Mouse (Mus musculus): Measurements from ENCODE around the gene Tmem223. TPM values are rescaled to one million over a fixed set of nuclear protein-coding genes. Genes with fewer than 3 reads are reported as not detected.
A peak's percentile ranks its signal among the peaks of the same experiment; 100 is the strongest.

The Tmem223 gene
- polyA plus RNA-seq, 1 experiment from 2014 or later = 161 TPM

GRCm38 (mm10) chr19:8786008-8786781 is 15.4 kb downstream of the Tmem223 start, which contains the start of gene Taf6l:
Taf6l (minus strand) TSS chr19:8786417.
- Histone ChIP-seq H3K4me3 (replicated peaks) (peak within 1 kb of the TSS; percentile 75), H3K9ac (peak within 1 kb of the TSS; percentile 61; the same call in 1 of the 2 replicates), H3K9me3 (no peaks in the 10 kb centered on the region), H3K4me1 (no peaks in the 10 kb centered on the region), H3K36me3 (0 out of 2 replicates have a peak, but pooled peaks cover 9% of the 10 kb centered on the region), H3K27me3 (replicated peaks) (no peaks in the 10 kb centered on the region), H3K4me2 (peak within 1 kb of the TSS; percentile 70), H3K27ac (peak within 1 kb of the TSS; percentile 87)
- peak; percentile 99 for ATAC-seq (ENCODE audit: insufficient read depth, low FRiP score, low read depth)
- WGBS = under 1% methylated on average over 32 of the region's 32 CpGs

- 26% methylated on average over 3 of the region's 3 CpGs for WGBS
- Histone ChIP-seq H3K4me1 (no peaks in the 10 kb centered on the region), H3K27me3 (replicated peaks) (no peaks in the 10 kb centered on the region), H3K9me3 (no peaks in the 10 kb centered on the region), H3K36me3 (peaks cover 14% of the 10 kb centered on the region), H3K27ac (no peak overlapping the region), H3K9ac (no peak overlapping the region), H3K4me2 (no peak overlapping the region), H3K4me3 (replicated peaks) (no peak overlapping the region)
- no peak for ATAC-seq (ENCODE audit: insufficient read depth, low FRiP score, low read depth)
These were observed 17.7 kb downstream of the Tmem223 start for GRCm38 (mm10) chr19:8788521-8788920.

- H3K27me3 ChIP-seq (replicated peaks) = no peaks in the 10 kb centered on the region
- H3K4me1 ChIP-seq = no peaks in the 10 kb centered on the region
- H3K27ac ChIP-seq = no peak overlapping the region
- ATAC-seq (ENCODE audit: insufficient read depth, low FRiP score, low read depth) = no peak
- no peak overlapping the region for H3K9ac ChIP-seq
- no peaks in the 10 kb centered on the region for H3K9me3 ChIP-seq
- peaks cover 19% of the 10 kb centered on the region for H3K36me3 ChIP-seq
- no peak overlapping the region for H3K4me2 ChIP-seq
- H3K4me3 ChIP-seq (replicated peaks) = no peak overlapping the region
- 25% methylated on average over 1 of the region's 1 CpGs for WGBS
These were observed 18.4 kb downstream of the Tmem223 start for GRCm38 (mm10) chr19:8789171-8789570.

GRCm38 (mm10) chr19:8790171-8790570 is 19.4 kb downstream of the Tmem223 start:
- H3K9me3 ChIP-seq = no peaks in the 10 kb centered on the region
- no peak overlapping the region for H3K27ac ChIP-seq
- WGBS = 82% methylated on average over 7 of the region's 7 CpGs
- H3K4me3 ChIP-seq (replicated peaks) = no peak overlapping the region
- no peaks in the 10 kb centered on the region for H3K4me1 ChIP-seq
- no peaks in the 10 kb centered on the region for H3K27me3 ChIP-seq (replicated peaks)
- no peak for ATAC-seq (ENCODE audit: insufficient read depth, low FRiP score, low read depth)
- peaks cover 28% of the 10 kb centered on the region for H3K36me3 ChIP-seq
- no peak overlapping the region for H3K9ac ChIP-seq
- H3K4me2 ChIP-seq = no peak overlapping the region

- peak within 1 kb of the TSS; percentile 66 for H3K4me2 ChIP-seq
- H3K4me1 ChIP-seq = peaks cover 15% of the 10 kb centered on the region
- WGBS = 1% methylated on average over 25 of the region's 25 CpGs
- H3K27me3 ChIP-seq (replicated peaks) = no peaks in the 10 kb centered on the region
- peak within 1 kb of the TSS; percentile 72 for H3K4me3 ChIP-seq (replicated peaks)
- peak within 1 kb of the TSS; percentile 72; the same call in 1 of the 2 replicates for H3K27ac ChIP-seq
- H3K9ac ChIP-seq = peak within 1 kb of the TSS; percentile 73
- H3K9me3 ChIP-seq = no peaks in the 10 kb centered on the region
- ATAC-seq (ENCODE audit: insufficient read depth, low FRiP score, low read depth) = peak; percentile 79
- H3K36me3 ChIP-seq = peaks cover 17% of the 10 kb centered on the region
These were observed 27.6 kb downstream of the Tmem223 start, which contains the start of gene Polr2g for GRCm38 (mm10) chr19:8798264-8798946. Polr2g (minus strand) TSS chr19:8798577.

GRCm38 (mm10) chr19:8798947-8799315 is 28.1 kb downstream of the Tmem223 start:
- Histone ChIP-seq H3K36me3 (peaks cover 12% of the 10 kb centered on the region), H3K4me1 (peaks cover 19% of the 10 kb centered on the region), H3K27ac (no peak overlapping the region; the same call in 1 of the 2 replicates), H3K9me3 (no peaks in the 10 kb centered on the region), H3K9ac (no peak overlapping the region), H3K27me3 (replicated peaks) (no peaks in the 10 kb centered on the region), H3K4me2 (peak overlapping the region; percentile 66), H3K4me3 (replicated peaks) (peak overlapping the region; percentile 72)
- no peak for ATAC-seq (ENCODE audit: insufficient read depth, low FRiP score, low read depth)

GRCm38 (mm10) chr19:8802130-8802821 is 31.5 kb downstream of the Tmem223 start, which contains the start of gene Zbtb3:
Zbtb3 (plus strand) TSS chr19:8802555.
- Histone ChIP-seq H3K9ac (no peak within 1 kb of the TSS; the same call in 1 of the 2 replicates), H3K4me3 (replicated peaks) (peak within 1 kb of the TSS; percentile 70), H3K4me1 (peaks cover 17% of the 10 kb centered on the region), H3K36me3 (peaks cover 6% of the 10 kb centered on the region; the same call in 1 of the 2 replicates), H3K27ac (peak within 1 kb of the TSS; percentile 92), H3K27me3 (replicated peaks) (no peaks in the 10 kb centered on the region), H3K9me3 (no peaks in the 10 kb centered on the region), H3K4me2 (peak within 1 kb of the TSS; percentile 73)
- ATAC-seq (ENCODE audit: insufficient read depth, low FRiP score, low read depth) = peak; percentile 98
- WGBS = under 1% methylated on average over 30 of the region's 30 CpGs

GRCm38 (mm10) chr19:8803204-8803780 is 32.5 kb downstream of the Tmem223 start:
- 86% methylated on average over 9 of the region's 9 CpGs for WGBS
- no peak overlapping the region for H3K9ac ChIP-seq
- H3K4me1 ChIP-seq = peaks cover 17% of the 10 kb centered on the region
- peaks cover 14% of the 10 kb centered on the region; the same call in 1 of the 2 replicates for H3K36me3 ChIP-seq
- ATAC-seq (ENCODE audit: insufficient read depth, low FRiP score, low read depth) = no peak
- H3K27ac ChIP-seq = peak overlapping the region; percentile 92
- H3K9me3 ChIP-seq = no peaks in the 10 kb centered on the region
- no peaks in the 10 kb centered on the region for H3K27me3 ChIP-seq (replicated peaks)
- H3K4me3 ChIP-seq (replicated peaks) = peak overlapping the region; percentile 70; the same call in 1 of the 2 replicates
- peak overlapping the region; percentile 73 for H3K4me2 ChIP-seq

GRCm38 (mm10) chr19:8803879-8804660 is 33.3 kb downstream of the Tmem223 start:
- H3K36me3 ChIP-seq = peaks cover 14% of the 10 kb centered on the region; the same call in 1 of the 2 replicates
- no peaks in the 10 kb centered on the region for H3K27me3 ChIP-seq (replicated peaks)
- no peak overlapping the region for H3K9ac ChIP-seq
- no peak for ATAC-seq (ENCODE audit: insufficient read depth, low FRiP score, low read depth)
- WGBS = 85% methylated on average over 11 of the region's 11 CpGs
- peaks cover 17% of the 10 kb centered on the region for H3K4me1 ChIP-seq
- no peak overlapping the region for H3K4me2 ChIP-seq
- no peak overlapping the region for H3K4me3 ChIP-seq (replicated peaks)
- no peaks in the 10 kb centered on the region for H3K9me3 ChIP-seq
- no peak overlapping the region for H3K27ac ChIP-seq

- H3K36me3 ChIP-seq = peaks cover 26% of the 10 kb centered on the region; the same call in 1 of the 2 replicates
- H3K4me2 ChIP-seq = no peak overlapping the region
- H3K4me1 ChIP-seq = peaks cover 14% of the 10 kb centered on the region
- ATAC-seq (ENCODE audit: insufficient read depth, low FRiP score, low read depth) = no peak
- no peak overlapping the region for H3K9ac ChIP-seq
- H3K27me3 ChIP-seq (replicated peaks) = no peaks in the 10 kb centered on the region
- no peak overlapping the region for H3K4me3 ChIP-seq (replicated peaks)
- WGBS = 90% methylated on average over 5 of the region's 5 CpGs
- no peak overlapping the region for H3K27ac ChIP-seq
- H3K9me3 ChIP-seq = no peaks in the 10 kb centered on the region
These were observed 36.0 kb downstream of the Tmem223 start for GRCm38 (mm10) chr19:8806810-8807209.

- Histone ChIP-seq H3K4me3 (replicated peaks) (no peak overlapping the region), H3K4me1 (peaks cover 21% of the 10 kb centered on the region; the same call in 1 of the 2 replicates), H3K36me3 (peaks cover 33% of the 10 kb centered on the region; the same call in 1 of the 2 replicates), H3K4me2 (no peak overlapping the region), H3K9ac (no peak overlapping the region), H3K9me3 (no peaks in the 10 kb centered on the region), H3K27me3 (replicated peaks) (no peaks in the 10 kb centered on the region), H3K27ac (no peak overlapping the region)
- WGBS = 67% methylated on average over 11 of the region's 11 CpGs
- no peak for ATAC-seq (ENCODE audit: insufficient read depth, low FRiP score, low read depth)
These were observed 45.0 kb downstream of the Tmem223 start for GRCm38 (mm10) chr19:8815812-8816211.
